Mouse (Mus musculus) testis, postnatal 14 days (tissue): ENCODE measurements at regions not wholly inside any gene's neighbourhood (a gene's known extent, or its start where the extent isn't known, plus 50 kb on each side); places are given as distances from the start of the nearest gene placed in this dataset.

Source experiments
- DNase-seq: peaks from one replicate; pipeline ENCODE4 v3.0.0; 2021; ENCODE audit warnings: low spot score

DNA sequence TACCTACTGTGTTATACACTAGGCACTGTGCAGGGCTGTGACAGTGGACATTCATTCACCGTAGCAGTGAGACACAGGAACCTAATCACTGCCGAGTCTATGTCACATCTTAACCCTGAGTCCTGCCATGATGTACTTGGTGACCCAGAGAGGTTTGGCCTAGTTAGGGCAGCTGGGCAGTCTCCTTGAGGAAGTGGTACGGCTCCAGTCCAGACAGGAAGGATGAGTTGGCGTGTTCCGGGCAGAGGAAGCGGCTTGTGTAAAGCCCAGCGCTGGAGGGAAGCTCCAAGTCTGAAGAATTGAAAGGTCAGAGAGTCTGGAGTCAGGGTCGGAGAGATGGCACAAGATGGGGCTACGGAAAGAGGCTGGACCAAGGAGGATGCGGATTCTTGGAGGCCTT, 99.4 kb upstream of the Smim15 start:
- no peak for DNase-seq

DNA sequence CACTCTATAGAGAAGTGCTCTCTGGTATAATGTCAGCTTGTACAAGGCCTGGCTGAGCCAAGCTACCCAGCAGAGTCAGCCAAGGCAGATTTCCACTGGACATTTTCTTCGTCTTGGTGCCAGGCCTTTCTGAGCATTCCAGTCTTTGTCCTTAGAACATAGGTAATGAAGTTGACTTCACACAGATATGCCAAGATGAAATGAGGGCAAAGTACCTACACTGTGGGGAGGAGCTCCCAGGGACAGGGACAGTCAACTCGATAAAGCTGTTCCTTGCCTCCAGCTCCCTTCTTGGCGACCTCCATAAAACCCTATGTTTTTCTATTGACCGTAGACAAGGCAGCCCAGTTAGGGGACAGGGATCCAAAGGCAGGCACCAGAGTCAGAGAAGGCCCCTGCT, 101.3 kb upstream of the Smim15 start:
- DNase-seq = no peak

DNA sequence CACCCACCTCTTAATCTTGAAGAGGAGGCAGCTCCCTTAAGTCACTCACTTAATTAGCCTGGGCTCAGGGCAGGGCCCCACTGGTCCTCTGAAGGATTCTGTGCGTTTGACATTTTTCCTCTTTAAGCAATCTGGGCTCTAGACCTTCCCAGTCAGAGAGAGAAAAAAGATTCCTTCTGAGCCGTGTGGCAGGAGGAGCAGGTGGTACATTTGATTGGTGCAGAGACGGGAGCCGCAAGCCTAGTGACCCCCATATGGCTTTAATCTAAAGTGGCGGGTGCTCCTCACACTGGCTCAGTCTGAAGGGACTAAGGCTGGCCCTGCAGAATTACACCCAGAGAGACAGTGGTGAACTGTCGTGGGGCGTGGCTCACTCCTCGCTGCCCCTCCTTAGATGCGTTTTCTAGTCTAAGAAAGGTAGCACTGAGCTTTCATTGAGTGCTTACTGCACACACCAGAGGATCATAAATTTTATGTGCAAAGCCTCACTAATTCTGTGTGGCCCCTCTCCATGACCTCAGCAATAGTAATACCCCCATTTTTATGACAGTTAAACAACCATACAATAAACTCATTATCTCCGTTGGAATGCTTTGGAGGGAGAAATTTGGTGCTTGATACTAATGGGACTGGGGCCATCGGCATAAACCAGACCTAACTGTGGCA, 101.8 kb upstream of the Smim15 start:
- DNase-seq = no peak

DNA sequence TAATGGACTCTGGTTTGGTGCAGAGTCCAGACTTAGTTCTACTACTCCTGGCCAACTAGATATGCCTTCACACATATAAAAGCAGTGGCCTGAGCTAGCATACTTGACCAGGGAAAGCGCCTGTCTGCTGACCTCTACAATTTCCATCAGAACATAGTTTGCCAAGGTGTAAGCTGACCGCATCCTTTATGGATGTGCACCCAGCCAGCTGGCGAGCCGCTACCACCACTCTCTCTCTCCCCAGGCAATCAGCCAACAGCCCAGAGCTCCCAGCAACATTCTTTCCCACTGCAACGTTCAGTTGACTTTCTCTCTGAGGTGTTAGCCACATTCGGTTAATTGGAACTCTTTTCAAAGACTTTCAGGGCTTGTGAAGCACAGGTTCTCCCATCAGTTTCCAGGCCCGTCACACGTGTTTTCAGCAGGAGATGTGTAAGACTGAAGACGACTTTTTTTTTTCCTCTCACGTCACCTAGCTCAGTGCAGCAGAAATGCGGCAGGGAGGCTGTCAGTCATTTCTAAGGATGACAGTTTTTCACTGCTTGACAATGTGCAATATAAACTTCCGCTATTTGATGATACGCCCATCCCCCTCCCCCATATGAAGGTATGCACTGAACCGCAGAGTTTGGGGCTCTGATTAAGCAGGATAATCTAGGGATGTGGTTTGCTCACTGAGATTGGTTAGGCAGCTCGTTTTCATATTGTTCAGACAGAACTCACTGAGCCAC, 104.2 kb upstream of the Smim15 start:
- no peak for DNase-seq

DNA sequence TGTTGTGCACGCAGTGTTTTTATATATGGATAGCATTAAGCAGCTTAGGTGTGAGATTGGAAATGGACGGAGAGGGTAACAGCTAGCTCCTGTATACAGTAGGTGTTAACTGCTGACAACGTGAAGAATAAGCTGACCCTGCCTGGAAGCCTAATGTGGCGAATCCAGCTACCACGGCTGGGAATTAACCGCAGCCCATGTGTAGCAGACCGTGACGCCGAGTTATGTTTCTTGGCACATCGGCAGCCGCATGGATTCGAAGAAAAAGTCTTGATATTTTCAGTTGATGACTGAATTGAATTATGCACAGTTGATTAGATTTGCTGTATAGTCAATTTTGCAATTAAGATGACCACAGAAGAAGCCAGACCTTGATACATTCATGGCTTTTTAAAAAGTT, 108.6 kb upstream of the Smim15 start:
- DNase-seq = no peak

DNA sequence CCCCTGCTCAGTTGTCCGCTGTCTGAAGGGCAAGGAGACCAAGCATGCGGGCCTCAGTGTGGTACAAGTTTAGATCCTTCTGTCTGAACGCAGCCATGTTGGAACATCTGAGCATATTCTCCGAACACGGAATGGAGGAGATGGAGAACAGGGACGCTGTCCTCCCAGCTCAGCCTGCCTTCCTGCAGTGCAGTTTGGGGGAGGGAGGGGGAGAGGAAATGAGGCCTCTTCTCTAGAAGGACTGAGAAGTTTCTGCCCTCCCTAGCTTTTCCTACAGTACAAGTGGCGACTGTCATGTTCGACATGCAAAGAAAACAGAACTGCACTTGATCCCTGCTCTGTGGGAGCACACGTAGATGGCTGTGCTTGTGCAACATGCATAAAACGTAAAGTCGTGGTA, 109.6 kb upstream of the Smim15 start:
- DNase-seq = no peak

DNA sequence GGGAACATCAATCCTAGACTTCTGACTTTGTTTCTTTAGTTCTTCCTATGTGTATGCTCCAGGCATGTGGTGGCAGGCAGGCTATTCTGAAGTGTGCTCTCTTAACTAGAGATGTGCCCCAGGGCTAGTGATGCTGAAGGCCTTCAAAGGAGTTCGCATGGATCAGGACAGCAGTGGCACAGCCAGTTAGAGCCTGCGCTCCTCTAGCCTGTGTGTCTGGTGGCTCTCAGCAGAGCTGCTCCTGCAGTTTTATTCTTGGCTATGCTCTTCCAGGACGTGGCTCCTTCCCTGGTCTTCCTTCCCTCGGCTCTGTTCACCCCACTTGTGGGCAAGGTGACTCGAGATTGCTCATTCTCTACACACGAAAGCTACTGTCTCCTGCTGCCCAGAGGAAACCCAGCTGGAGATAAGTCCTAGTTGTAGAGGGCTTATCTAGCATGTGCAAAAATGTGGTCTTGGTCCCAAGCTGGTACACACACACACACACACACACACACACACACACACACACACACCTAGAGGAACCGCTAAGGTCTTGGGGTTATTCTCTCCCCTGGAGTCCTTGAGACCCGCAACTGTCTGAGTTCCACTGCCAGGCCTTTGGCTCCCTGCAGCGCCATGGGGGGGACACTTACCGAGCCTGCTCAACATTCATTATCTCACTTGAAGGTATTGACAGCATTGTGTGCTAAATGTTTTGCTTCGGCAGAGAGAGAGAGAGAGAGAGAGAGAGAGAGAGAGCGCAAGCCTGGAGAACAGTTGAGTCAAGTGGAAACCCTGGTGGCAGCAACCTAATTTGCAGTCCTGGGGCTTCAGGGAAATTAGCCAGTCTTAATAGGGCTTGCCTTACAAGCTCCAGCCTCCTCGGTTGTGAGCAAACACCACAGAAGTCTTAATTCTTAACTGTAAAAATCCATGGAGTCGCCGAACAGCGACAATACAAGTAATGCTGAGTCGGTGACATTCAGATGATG, 110.4 kb upstream of the Smim15 start:
- DNase-seq = no peak

DNA sequence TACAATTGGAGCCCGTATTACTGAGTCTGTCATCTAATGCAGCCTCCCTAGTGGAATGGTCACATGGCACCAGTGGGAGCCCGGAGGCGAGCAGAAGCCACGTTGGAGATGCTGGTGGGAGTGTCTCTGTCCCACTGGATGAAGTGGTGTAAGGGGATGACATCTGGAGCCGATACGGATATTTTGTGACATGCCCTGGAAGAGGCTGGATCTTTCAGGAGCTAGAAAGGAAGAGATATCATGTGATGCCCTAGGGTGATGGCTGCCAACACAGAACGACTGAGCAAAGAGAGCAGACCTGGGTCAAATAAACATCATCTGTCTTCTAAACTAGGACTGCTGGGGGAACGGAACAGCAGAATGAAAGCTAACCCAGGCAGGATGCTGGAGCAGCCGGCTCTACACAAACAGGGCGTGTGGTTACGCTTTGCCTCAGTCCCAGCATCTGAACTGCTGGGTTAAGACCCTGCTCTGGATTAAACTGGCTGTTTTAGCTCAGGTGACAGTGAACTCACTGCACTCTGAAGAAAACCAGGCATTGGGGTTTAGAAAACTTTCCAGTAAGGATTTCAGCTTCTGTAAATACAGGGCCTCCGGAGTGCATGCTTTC, 111.7 kb upstream of the Smim15 start:
- no peak for DNase-seq

DNA sequence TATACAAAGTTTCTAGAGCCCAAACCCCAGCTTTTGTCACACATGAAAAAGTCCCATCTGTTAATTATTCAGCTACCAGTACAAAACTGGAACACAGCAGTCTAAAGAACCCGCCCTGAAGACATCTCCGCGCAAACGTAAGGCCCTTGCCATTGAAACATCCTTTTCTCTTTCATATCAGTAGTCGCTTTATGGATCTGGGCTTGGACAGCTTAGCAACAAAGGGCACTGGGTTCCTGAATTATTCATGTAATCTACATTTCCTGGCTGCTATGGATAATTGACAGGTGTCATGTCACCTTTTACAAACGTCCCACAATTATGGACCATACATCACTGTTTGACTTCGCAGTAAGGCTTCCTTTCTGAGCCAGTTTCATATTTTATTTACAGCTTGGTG, 113.0 kb upstream of the Smim15 start:
- no peak for DNase-seq

DNA sequence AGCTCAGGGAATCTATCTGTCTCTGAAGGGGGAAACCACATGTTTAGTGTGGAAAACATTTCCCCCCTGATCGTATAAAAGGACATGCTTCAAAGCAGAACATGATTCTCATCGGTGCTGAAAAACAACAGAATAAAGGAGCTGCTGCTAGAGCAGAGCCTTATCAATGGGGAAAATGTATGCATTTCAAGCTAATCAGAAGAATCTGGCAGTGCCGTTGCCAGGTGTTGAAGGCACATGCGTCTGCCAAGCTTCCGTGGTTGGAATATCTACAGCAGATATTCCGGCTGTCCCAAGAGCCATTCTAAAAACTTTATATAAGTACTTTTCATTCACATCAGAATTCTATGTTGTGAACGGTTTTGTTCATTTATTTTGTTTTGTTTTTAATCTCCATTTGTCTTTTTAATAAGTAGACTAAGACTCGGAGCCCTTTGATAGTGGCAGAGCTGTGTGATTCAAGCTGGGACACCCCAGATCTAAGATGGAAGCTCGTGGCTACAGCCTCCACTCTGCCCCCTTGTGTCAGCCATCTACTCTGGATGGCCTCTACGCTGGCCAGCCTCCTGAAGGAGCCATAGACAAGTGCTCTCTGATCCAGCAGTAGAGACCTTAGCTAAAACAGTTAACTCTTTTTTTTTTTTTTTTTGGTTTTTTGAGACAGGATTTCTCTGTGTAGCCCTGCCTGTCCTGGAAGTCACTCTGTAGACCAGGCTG, 116.6 kb upstream of the Smim15 start:
- DNase-seq = no peak

DNA sequence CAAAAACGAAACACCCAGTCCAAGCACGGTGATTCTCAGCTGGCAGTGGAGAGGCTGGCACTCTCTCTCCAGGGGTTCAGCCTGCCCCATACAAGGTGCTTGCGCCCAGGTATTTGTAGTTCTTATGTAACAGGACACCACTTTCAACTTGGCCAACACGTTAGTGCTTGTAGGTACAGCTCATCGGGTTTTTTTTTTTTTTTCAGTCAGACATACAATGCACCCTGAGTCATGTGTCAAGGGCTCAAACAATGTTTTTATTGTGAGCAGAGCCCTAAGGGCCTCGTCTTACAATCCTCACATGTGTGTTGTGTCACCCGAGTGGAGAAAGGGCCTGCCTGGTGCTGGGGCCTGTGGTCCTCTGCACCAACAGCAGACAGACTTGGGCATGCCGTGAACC, 118.8 kb upstream of the Smim15 start:
- no peak for DNase-seq

DNA sequence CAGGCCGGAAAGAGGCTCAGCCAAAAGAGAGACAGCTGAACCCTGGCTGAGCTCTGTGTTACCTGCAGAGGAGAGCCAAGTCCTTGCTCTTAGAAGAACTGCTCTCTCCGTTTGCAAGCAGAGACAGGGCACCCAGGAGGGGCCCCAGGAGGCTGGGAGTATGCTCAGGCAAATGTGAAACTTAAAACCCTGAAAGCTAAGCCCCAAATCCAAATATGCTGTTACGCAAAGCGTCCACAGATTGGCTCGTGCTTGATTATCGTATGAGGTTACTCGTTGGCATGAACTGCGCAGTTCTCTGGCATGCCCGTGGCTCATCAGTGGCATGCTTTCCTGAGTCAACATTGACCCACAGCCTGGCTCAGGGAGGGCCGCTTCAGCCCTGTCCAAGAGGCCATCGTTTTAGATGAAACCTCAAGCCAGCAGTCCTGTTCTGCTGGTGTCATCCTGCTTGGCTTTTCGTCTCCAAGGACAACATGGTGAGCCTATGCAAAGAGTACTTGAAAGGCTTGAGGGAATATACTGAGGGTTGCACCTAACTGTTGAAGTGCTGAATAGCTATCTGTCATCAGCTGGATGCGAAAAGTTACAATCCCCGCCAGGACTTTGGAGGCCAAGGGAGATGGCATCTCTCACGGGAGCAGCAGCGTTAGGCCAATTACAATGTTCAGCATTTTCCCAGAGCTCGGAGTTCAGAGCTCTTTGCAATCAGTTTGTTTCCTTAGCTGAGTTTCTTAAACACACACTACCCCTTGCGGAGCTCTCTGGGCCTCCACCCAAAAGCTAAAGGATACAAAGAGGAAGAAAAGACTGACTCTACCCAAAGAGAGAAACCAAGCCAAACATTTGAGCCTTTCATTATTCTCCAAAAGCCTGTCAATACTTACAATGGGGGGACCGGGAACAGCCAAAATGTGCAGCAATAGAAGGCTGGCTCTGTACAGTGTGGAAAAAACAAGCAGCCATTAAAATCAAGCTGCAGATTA, 120.8 kb upstream of the Smim15 start:
- no peak for DNase-seq

DNA sequence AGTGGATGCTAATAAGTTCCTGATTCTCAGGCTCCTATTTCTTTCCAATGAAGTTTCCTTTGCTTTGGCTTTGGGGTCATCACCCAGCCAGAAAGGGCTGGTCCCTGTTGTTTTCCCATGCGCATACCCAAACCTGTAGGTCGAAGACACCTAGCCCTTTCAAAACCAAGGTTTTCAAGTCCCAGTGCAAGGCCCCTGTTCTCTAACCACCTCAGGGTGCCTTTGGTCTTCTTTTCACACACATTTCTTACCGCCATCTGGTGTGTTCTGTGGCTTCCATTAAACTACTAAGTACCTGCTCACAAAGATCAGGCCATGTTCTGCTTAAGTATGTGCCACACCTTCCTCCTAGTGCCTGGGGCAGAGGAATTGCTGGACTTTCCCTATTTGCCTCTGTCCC, 124.8 kb upstream of the Smim15 start:
- no peak for DNase-seq

DNA sequence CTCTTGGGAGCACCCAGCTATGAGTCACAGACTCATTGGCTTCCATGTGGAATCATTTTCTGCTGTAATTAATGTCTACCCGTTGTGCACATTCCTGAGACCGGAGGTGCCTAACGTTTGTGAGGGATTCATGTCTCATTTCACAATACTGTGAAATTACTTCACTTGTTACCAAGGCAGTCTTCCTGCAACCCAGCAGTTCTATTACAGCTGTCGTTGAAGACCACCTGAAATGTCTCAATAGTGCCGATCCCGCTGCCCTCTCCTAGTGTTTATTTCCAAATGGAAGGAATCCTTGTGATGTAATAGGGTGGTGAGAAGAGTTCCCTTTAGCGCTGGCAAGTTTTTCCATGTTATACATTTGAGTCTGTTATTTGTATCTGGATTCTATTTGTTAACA, 125.8 kb upstream of the Smim15 start:
- DNase-seq = no peak

DNA sequence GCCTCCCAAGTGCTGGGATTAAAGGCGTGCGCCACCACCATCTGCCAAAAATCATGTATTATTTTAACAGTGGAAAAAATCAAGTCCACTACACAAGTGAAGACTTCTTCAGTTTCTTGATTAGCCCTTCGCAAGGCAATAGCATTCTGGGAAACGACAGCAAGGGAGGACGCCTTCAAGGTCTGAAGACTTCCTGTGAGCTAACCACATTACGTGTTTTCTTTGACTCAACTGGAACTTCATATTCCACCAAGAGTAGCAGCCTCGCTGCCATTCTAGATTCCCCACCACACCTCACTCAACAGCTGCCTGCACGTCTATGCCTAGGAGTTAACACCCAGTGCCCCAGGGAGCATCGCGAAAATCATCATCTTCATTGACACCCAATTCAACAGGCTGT, 126.2 kb upstream of the Smim15 start:
- DNase-seq = no peak

DNA sequence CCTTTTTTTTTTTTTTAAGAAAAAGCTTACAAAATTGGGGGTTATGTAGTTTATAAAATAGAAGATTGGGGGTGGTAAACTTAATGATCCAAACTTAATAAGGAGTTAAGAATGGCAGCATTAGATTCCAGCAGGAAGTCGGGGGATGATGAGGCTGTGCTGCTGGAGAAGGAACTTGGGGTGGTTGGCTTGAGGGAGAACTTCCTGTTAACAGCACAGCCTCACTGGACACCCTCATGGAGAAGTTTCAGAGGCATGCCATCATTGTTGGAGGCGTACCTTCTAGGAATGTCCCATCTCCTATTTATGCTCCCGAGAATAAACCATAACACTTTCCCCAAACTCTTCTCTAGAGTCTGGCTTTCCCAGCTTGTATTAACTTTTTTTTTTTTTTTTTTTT, 126.7 kb upstream of the Smim15 start:
- no peak for DNase-seq

DNA sequence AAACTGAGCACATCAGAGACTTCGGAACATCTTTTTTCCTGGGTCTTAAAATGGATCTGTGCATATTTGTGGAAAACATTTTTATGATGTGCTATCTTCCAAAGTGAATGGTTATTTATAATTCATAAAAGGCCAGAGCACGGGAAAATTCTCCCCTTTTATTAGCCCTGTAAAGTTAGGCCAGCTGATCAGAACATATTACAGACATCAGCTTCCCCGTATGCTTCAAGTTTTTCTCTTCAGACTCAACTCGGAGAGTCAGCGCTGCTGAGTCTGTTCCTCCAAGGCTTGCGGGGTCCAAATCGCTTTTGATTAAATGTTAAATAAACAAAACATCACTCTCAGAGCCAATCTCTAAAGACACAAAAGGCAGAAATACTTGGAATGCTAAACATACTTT, 134.1 kb upstream of the Smim15 start:
- DNase-seq = no peak

DNA sequence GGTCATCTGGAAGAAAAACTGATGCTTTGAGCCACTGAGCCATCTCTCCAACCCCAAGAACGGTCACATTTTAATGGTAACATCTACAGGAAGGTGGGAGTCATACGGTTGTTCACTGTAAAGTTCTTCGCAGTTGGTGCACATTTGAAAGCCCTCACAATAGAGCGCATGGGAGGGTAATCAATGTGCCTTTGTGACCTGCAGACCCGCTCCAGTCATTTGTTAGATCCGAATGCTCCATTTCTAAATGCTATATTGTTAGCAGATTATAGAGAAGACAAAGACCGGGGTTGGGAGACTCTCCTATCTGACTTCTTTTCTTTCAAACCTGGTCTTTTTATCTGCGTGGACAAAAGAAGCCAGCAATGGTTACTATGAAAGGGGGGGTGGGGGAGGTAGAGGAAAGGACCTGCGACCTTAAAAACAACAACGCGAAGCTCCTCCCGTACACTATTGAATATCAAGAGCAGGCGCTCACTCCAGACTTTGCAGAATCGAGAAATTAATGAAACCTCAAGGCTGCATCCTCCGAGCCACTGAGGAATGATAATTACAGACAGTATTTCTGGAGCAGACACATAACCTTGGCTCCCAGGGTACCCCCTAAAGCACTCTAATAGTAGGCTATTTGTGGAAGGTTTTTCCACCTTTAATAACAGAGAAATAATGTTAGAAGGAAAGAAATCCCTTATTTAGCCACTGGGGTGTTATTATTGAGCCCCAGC, 134.7 kb upstream of the Smim15 start:
- no peak for DNase-seq

DNA sequence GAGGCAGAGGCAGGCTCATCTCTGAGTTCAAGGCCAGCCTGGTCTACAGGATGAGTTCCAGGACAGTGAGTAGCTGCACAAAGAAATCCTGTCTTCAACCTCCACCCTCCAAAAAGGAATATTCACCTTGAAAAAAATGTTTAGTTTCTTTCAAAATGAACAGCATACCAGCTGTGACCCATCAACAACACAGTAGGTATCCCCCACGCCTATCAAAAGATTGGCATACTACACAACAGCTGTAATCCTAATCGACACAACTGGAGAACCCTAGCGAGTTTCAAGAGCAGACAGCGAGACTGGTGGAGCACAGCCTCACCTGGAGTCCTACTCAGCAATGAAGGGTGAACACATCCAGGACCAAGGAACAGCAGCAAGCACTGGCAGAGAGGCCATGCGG, 136.3 kb upstream of the Smim15 start:
- DNase-seq = no peak

DNA sequence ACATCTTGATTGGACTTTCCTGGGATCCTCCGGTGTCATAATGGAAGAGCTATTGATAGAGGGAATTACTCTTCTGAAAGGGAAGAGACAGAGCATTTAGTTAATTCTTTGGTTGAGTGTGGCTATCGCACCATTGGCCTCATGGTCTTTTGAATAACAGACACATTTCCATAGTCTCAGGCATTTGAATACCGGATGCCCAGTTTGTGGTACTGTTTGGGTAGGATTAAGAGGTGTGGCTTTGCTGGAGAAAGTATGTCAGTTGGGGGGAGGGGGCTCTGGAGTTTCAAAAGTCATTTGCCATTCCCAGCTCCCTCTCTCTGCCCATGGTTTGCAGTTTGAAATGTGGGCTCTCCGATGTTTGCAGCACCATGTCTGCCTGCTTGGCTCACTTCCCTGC, 139.4 kb upstream of the Smim15 start:
- no peak for DNase-seq
